Mouse (Mus musculus) hematopoietic stem cell, adult 5-6 weeks (primary cell): ENCODE results near the gene Stub1. TPM values are rescaled to one million over a fixed set of nuclear protein-coding genes. Genes with fewer than 3 reads are reported as not detected.

Experiments
- ATAC-seq, 2 experiments: fragments of 125-278 bp in 1 of 2; replicated peaks in 1 of 2; 2 replicates each; pipeline ENCODE4 v1.8.0; 2016 to 2017; ENCODE audit warnings: inconsistent platforms in 2 of 2, mild to moderate bottlenecking in 2 of 2, moderate number of reproducible peaks in 2 of 2, low read depth in 1 of 2, moderate TSS enrichment in 1 of 2; ENCODE audit not compliant: low FRiP score in 2 of 2, poor library complexity in 2 of 2, severe bottlenecking in 2 of 2, insufficient read depth in 1 of 2, low TSS enrichment in 1 of 2
- total RNA-seq: library from RNA; stranded (forward); fragments of 172-1452, 232-1000 nt; gene quantifications from 2 replicates; pipeline ENCODE4 v1.2.3, GENCODE M21; 2017

Stub1 gene
- total RNA-seq, 1 experiment from 2014 or later = 84.8 TPM

GRCm38 (mm10) chr17:25786280-25786679 is 46.9 kb downstream of the Stub1 start, which contains the start of gene Ccdc78:
Ccdc78 (plus strand) TSS chr17:25786580.
- no peak for ATAC-seq

- peak; percentile 86 to 88 for ATAC-seq
Observed at GRCm38 (mm10) chr17:25785281-25785745, 47.9 kb downstream of the Stub1 start, which contains the start of gene Haghl. Haghl (minus strand) TSS chr17:25785673.

GRCm38 (mm10) chr17:25783861-25784574 is 49.2 kb downstream of the Stub1 start:
- no peak for ATAC-seq

- ATAC-seq = no peak
Observed at GRCm38 (mm10) chr17:25783086-25783485, 50.1 kb downstream of the Stub1 start.

- ATAC-seq = no peak
Observed at GRCm38 (mm10) chr17:25781339-25781738, 51.9 kb downstream of the Stub1 start.

Other genes with a start within 250 kb of the Stub1 start
- not detected in 2 replicates for gene Gng13, start 116.2 kb downstream of the Stub1 start, total RNA-seq
- 11.9 and 12.8 TPM in 2 replicates for gene Chtf18, start 106.0 kb downstream of the Stub1 start, total RNA-seq
- 1.8 and 4.6 TPM in 2 replicates for gene Rpusd1, start 105.7 kb downstream of the Stub1 start, total RNA-seq
- gene Mslnl, start 97.4 kb downstream of the Stub1 start, total RNA-seq = not detected in 2 replicates
- not detected in 2 replicates for gene Msln, start 79.0 kb downstream of the Stub1 start, total RNA-seq
- 13.4 and 21.5 TPM in 2 replicates for gene Narfl, start 59.6 kb downstream of the Stub1 start, total RNA-seq
- gene Haghl, start 47.7 kb downstream of the Stub1 start, total RNA-seq = 18.6 and 42.3 TPM in 2 replicates
- gene Ccdc78, start 46.8 kb downstream of the Stub1 start, total RNA-seq = 0.38 TPM in 1 of 2 replicates, not detected in the other
- 21.1 and 33.3 TPM in 2 replicates for gene Fam173a, start 40.5 kb downstream of the Stub1 start, total RNA-seq
- gene AC134908.4, start 37.7 kb downstream of the Stub1 start, total RNA-seq = not detected in 2 replicates
- gene Metrn, start 36.3 kb downstream of the Stub1 start, total RNA-seq = 24.9 and 26.5 TPM in 2 replicates
- gene Fbxl16, start 24.3 kb downstream of the Stub1 start, total RNA-seq = 0.06 TPM in 1 of 2 replicates, not detected in the other
- gene Wdr24, start 9.8 kb downstream of the Stub1 start, total RNA-seq = 16.5 and 17.6 TPM in 2 replicates
- gene Jmjd8, start 4.5 kb downstream of the Stub1 start, total RNA-seq = 23.2 and 25.3 TPM in 2 replicates
- not detected in 2 replicates for gene Rhbdl1, start 3.9 kb upstream of the Stub1 start, total RNA-seq
- gene Gm20683, start 8.4 kb upstream of the Stub1 start, total RNA-seq = 1.4 TPM in 1 of 2 replicates, not detected in the other
- gene Rhot2, start 11.4 kb upstream of the Stub1 start, total RNA-seq = 24.6 and 27.1 TPM in 2 replicates
- gene Wdr90, start 28.1 kb upstream of the Stub1 start, total RNA-seq = 13.0 and 13.6 TPM in 2 replicates
- 7.3 and 13.5 TPM in 2 replicates for gene Mcrip2, start 35.4 kb upstream of the Stub1 start, total RNA-seq
- 20.1 and 35.2 TPM in 2 replicates for gene Mettl26, start 41.7 kb upstream of the Stub1 start, total RNA-seq
- 0.79 and 1.1 TPM in 2 replicates for gene Wfikkn1, start 47.5 kb upstream of the Stub1 start, total RNA-seq
- gene Rab40c, start 86.3 kb upstream of the Stub1 start, total RNA-seq = 12.3 and 17.1 TPM in 2 replicates
- gene Pigq, start 111.5 kb upstream of the Stub1 start, total RNA-seq = 33.8 and 47.5 TPM in 2 replicates
- gene Nhlrc4, start 111.6 kb upstream of the Stub1 start, total RNA-seq = not detected in 2 replicates
- not detected in 2 replicates for gene A930017K11Rik, start 119.2 kb upstream of the Stub1 start, total RNA-seq
- gene Capn15, start 152.4 kb upstream of the Stub1 start, total RNA-seq = 3.3 and 8.1 TPM in 2 replicates
- gene Rab11fip3, start 236.2 kb upstream of the Stub1 start, total RNA-seq = 4.7 and 6.5 TPM in 2 replicates